Mouse (Mus musculus): ENCODE data around the gene Tfb1m.

DNA sequence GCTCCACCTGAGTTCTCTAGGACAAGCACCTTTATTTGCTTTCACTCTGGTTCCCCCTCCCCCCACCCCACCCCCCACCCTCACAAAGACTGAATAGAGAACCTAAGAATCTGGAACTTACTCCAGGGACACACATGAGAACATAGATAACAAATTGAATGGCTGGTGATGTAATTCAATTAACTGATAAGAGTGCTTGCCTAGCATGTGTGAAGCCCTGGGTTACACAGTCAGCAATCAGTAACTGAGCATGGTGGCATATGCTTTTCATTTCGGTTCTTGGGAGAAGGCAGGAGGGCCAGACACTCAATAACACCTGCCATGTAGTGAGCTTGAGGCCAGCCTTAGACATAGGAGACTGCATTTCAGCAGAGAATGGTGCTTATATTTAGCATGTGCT lies 1.3 kb downstream of the Tfb1m start:
- TF ChIP-seq CTCF (IDR thresholded peaks at IDR 0.05; ENCODE audit: borderline replicate concordance, extremely low read depth, insufficient read depth, insufficient read length) (no peak), POLR2A (IDR thresholded peaks at IDR 0.05; ENCODE audit: borderline replicate concordance, extremely low read depth, insufficient read depth, insufficient read length, poor library complexity, severe bottlenecking) (no peak)

Measured in brain, embryonic 14.5 days (tissue).